Mouse (Mus musculus): ENCODE measurements around the gene Lrrc8d. TPM values are rescaled to one million over a fixed set of nuclear protein-coding genes. Genes with fewer than 3 reads are reported as not detected.

The Lrrc8d gene
- total RNA-seq (2023) = 45.5 to 48.1 TPM (median 46.2 TPM) in 4 replicates

GRCm38 (mm10) chr5:105699141-105700069 lies at the start of gene Lrrc8d:
Gene Lrrc8d, plus strand, starts transcription at chr5:105699969.

GRCm38 (mm10) chr5:105876068-105876924 lies 176.5 kb downstream of the Lrrc8d start, which contains the start of gene Zfp326:
Gene Zfp326, plus strand, starts transcription at chr5:105876565.

Other genes with a start within 250 kb of the Lrrc8d start
- gene Lrrc8c, start 180.6 kb upstream of the Lrrc8d start, total RNA-seq (2023) = 59.3 to 71.0 TPM (median 62.9 TPM) in 4 replicates
- gene Zfp326, start 176.6 kb downstream of the Lrrc8d start, total RNA-seq (2023) = 47.1 to 68.8 TPM (median 57.9 TPM) in 4 replicates